ENCODE assay signal across 8 mouse cellular contexts in the genomic region with DNA sequence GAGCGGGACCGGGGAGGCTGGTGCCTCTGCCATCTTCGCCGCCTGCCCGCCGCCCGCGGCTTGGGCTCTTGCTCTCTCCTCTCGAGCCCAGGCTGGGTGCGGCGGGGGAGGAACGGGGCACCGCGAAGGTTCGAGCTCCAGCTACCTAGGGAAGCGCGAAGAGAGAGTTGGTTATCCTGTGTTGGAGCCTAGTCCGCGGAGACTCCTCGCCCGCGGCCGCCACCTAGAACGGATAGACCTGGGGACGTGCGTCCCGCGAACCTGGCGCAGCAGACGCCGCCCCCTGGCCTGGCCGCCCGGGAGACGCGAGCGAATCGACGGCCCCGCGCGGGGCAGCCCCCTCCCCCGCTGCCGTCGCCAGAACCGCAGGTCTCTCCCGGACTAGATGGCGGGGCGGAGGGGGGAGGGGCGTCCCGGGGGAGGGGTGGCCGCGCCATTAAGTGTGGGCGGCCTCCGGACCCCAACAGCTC. TPM values are rescaled to one million over a fixed set of nuclear protein-coding genes. Genes with fewer than 3 reads are reported as not detected.
DNase-seq lines count a peak whose midpoint lies in the region; ATAC-seq lines count a peak whose summit lies in the region.

No protein-coding gene starts in this region.

- no peaks in the 10 kb centered on the region for H3K36me3 ChIP-seq in liver, embryonic 11.5 days (ENCODE audit: control insufficient read depth, insufficient read depth, low read length)

- peak overlapping the region; percentile 85 for H3K27ac ChIP-seq in liver, embryonic 11.5 days (ENCODE audit: low read depth, low read length)

- no peak for ATAC-seq in liver, embryonic 11.5 days (replicated peaks; ENCODE audit: low FRiP score)

- H3K27me3 ChIP-seq in liver, embryonic 11.5 days (replicated peaks; ENCODE audit: control insufficient read depth, insufficient read depth, low read length) = no peaks in the 10 kb centered on the region

- peaks cover 41% of the 10 kb centered on the region for H3K4me1 ChIP-seq in liver, embryonic 11.5 days (replicated peaks; ENCODE audit: control insufficient read depth, insufficient read depth, low read length)

- H3K4me3 ChIP-seq in liver, embryonic 11.5 days (ENCODE audit: low read depth, low read length) = peak overlapping the region; percentile 95

- intact Hi-C loops in gastrocnemius, postnatal 14 days (cut with DNase I; ENCODE audit: low total_unique reads) = loop anchor here (5.0 kb wide), 1 partner anchor 248 kb away; no protein-coding TSS in a partner anchor

- peak; percentile 58 for DNase-seq in embryo, embryonic 10 days (ENCODE audit: low spot score)
- no peak for DNase-seq in embryo, embryonic 9.5 days (ENCODE audit: extremely low spot score)
- DNase-seq in cerebellum, adult 9-10 months = peak; percentile 68
- DNase-seq in gastrocnemius, postnatal 14 days = peak; percentile 47
- DNase-seq in kidney, adult 8-10 months = peak; percentile 43 to 51
- DNase-seq in liver, embryonic 11.5 days (ENCODE audit: low spot score) = peak; percentile 78
- DNase-seq in neural tube, embryonic 10.5 days (ENCODE audit: extremely low spot score, low spot score) = peak; percentile 68
- DNase-seq in thymus, adult 18-20 months = peak; percentile 55 to 59

- no peaks in the 10 kb centered on the region for H3K9me3 ChIP-seq in liver, embryonic 11.5 days (ENCODE audit: control insufficient read depth, low read length)

- peak overlapping the region; percentile 97 for H3K9ac ChIP-seq in liver, embryonic 11.5 days (ENCODE audit: low read depth, low read length)

- peak overlapping the region; percentile 100 for H3K4me2 ChIP-seq in liver, embryonic 11.5 days

- WGBS in liver, embryonic 11.5 days = under 1% methylated on average over 34 of the region's 54 CpGs

RNA-seq across cellular contexts. Expression of a gene that starts 1.1 kb away (rescaled TPM):
- total RNA-seq in gastrocnemius, postnatal 14 days (2021) = 10 to 100 TPM; 22.8 to 45.1 TPM
- polyA plus RNA-seq in liver, embryonic 11.5 days (2014; fragmentation: Nextera tagmentation; extraction: Ambion mirVana) = 11.7 and 12.3 TPM in 2 replicates
